Mouse (Mus musculus): ENCODE measurements at regions not wholly inside any gene's neighbourhood (a gene's known extent, or its start where the extent isn't known, plus 50 kb on each side); places are given as distances from the start of the nearest gene placed in this dataset.

DNA sequence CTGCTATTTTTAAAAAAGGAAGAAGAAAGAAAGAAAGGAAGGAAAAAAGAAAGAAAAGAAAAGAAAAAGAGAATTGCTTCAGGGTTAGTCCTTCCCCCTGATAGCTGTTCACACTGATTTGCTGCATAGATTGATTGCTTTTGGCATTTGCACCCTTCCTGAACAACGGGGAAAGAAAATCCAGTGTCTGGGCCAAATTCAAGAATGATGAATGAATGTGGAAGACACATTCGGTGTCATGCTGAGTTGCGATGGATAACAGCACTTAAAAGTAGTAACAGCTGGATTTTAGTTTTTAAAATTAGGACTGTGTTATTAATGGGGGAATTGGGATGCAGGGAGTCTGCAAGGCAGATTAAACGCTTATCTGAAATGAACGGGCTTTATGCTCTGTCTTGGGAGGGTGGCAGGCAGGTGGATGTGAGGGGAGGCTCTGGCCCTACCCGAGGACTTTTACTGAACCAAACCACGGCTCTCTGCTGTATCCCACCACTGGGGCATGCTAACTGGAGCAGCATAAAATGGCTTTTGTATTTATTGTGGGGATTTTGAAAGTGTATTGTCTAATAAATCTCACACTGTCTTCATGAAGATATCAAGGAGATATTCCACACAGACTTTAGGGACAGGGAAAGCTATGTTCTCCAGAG is 114.4 kb downstream of the Lca5 start:
- no peaks in the 10 kb centered on the region for H3K27me3 ChIP-seq
- no peak for ATAC-seq
- DNase-seq (ENCODE audit: low read depth, low spot score), result no peak
- CTCF ChIA-PET, result interaction anchor here (1.4 kb wide), 1 partner anchor 20 kb away, joined by 3 read pairs; no protein-coding TSS in a partner anchor
- TF ChIP-seq CTCF (IDR thresholded peaks at IDR 0.05), result no peak
- POLR2A ChIA-PET, result no interaction called here
- in situ Hi-C loops (cut with MboI; ENCODE audit: low pct_unique_long_range_greater_than_20kb), result no loop called here

- ChIA-PET POLR2A (interaction anchor here (1.9 kb wide), 1 partner anchor 9 kb away, joined by 6 read pairs; no protein-coding TSS in a partner anchor), CTCF (interaction anchor here (1.4 kb wide), 1 partner anchor 19 kb away, joined by 3 read pairs; no protein-coding TSS in a partner anchor)
- TF ChIP-seq CTCF (IDR thresholded peaks at IDR 0.05), result no peak
- no peaks in the 10 kb centered on the region for H3K27me3 ChIP-seq
- no peak for DNase-seq (ENCODE audit: low read depth, low spot score)
- in situ Hi-C loops (cut with MboI; ENCODE audit: low pct_unique_long_range_greater_than_20kb), result no loop called here
- no peak for ATAC-seq
These were observed 115.0 kb downstream of the Lca5 start for GRCm38 (mm10) chr9:83325910-83326309.

DNA sequence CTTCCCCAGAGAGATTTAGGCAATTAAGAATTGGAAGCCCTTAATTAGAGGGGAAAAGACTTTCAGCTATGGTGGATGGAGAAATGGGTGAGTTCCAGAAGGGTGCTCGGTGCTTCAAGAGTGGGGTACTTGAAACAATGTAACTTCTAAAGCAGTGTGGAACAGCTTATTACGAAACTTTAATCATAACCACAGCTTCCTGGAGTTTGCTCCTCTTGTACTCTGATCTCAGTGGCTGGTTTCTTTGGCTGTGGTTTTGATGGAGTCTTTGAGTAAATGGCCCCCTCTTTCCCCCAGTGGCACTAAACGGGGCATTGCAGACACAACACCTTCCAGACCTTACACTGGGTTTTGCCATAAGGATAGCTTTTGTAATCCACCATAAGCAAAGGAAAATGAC is 116.6 kb downstream of the Lca5 start:
- no peaks in the 10 kb centered on the region for H3K27me3 ChIP-seq
- CTCF ChIA-PET, result interaction anchor here (1.5 kb wide), 1 partner anchor 19 kb away, joined by 4 read pairs; no protein-coding TSS in a partner anchor
- in situ Hi-C loops (cut with MboI; ENCODE audit: low pct_unique_long_range_greater_than_20kb), result no loop called here
- POLR2A ChIA-PET, result interaction anchor here (1.9 kb wide), 1 partner anchor 11 kb away, joined by 6 read pairs; no protein-coding TSS in a partner anchor
- DNase-seq (ENCODE audit: low read depth, low spot score) (no peak), ATAC-seq (no peak)
- TF ChIP-seq CTCF (IDR thresholded peaks at IDR 0.05), result no peak

- in situ Hi-C loops (cut with MboI; ENCODE audit: low pct_unique_long_range_greater_than_20kb), result no loop called here
- no peaks in the 10 kb centered on the region for H3K27me3 ChIP-seq
- CTCF ChIA-PET, result interaction anchor here (1.5 kb wide), 2 partner anchors 10 to 17 kb away, joined by 3 to 4 read pairs; no protein-coding TSS in a partner anchor
These were observed 117.8 kb downstream of the Lca5 start for GRCm38 (mm10) chr9:83322991-83323583.

GRCm38 (mm10) chr9:83321793-83322192 is 119.1 kb downstream of the Lca5 start:
- DNase-seq (ENCODE audit: low read depth, low spot score) (no peak), ATAC-seq (no peak)
- H3K27me3 ChIP-seq, result no peaks in the 10 kb centered on the region
- POLR2A ChIA-PET, result no interaction called here
- TF ChIP-seq CTCF (IDR thresholded peaks at IDR 0.05), result no peak
- in situ Hi-C loops (cut with MboI; ENCODE audit: low pct_unique_long_range_greater_than_20kb), result no loop called here
- CTCF ChIA-PET, result interaction anchor here (1.0 kb wide), 1 partner anchor 10 kb away, joined by 4 read pairs; no protein-coding TSS in a partner anchor

More at GRCm38 (mm10) chr9:83322991-83323583, 117.8 kb downstream of the Lca5 start:
- DNase-seq (ENCODE audit: low read depth, low spot score) (no peak), ATAC-seq (no peak)
- POLR2A ChIA-PET, result no interaction called here
- TF ChIP-seq CTCF (IDR thresholded peaks at IDR 0.05), result no peak

DNA sequence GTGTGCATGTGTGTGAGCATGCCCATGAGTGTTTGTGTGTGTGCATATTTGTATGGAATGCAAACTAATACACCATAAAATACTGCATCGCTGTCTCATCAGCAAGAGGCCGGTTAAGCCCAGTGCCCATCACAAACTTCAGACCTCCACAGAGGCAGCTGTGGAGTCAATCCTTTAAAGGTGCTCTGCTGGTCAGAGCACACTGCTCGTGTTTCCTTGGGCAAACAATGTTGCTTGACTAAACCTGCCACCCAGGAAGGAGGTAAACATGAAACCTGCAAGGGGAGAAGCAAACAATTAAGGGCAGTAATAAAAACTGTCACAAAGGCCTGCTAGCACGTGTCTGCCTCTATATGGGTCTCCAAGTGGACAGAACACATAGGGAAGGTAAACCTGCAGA is 120.1 kb downstream of the Lca5 start:
- CTCF ChIA-PET, result no interaction called here
- TF ChIP-seq CTCF (IDR thresholded peaks at IDR 0.05), result no peak
- POLR2A ChIA-PET, result no interaction called here
- no peak for ATAC-seq
- H3K27me3 ChIP-seq, result no peaks in the 10 kb centered on the region
- DNase-seq (ENCODE audit: low read depth, low spot score), result no peak
- in situ Hi-C loops (cut with MboI; ENCODE audit: low pct_unique_long_range_greater_than_20kb), result no loop called here

- ChIA-PET POLR2A (no interaction called here), CTCF (no interaction called here)
- no peak for TF ChIP-seq CTCF (IDR thresholded peaks at IDR 0.05)
- no peak for DNase-seq (ENCODE audit: low read depth, low spot score)
- no peak for ATAC-seq
- in situ Hi-C loops (cut with MboI; ENCODE audit: low pct_unique_long_range_greater_than_20kb), result no loop called here
- no peaks in the 10 kb centered on the region for H3K27me3 ChIP-seq
These were observed 124.1 kb downstream of the Lca5 start for GRCm38 (mm10) chr9:83316818-83317162.

- DNase-seq (ENCODE audit: low read depth, low spot score), result no peak
- no peak for TF ChIP-seq CTCF (IDR thresholded peaks at IDR 0.05)
- ChIA-PET CTCF (interaction anchor here (1.0 kb wide), 1 partner anchor 10 kb away, joined by 3 read pairs; no protein-coding TSS in a partner anchor), POLR2A (interaction anchor here (0.7 kb wide), 1 partner anchor 272 kb away, joined by 4 read pairs; no protein-coding TSS in a partner anchor)
- no peaks in the 10 kb centered on the region for H3K27me3 ChIP-seq
- no peak for ATAC-seq
- in situ Hi-C loops (cut with MboI; ENCODE audit: low pct_unique_long_range_greater_than_20kb), result no loop called here
These were observed 124.7 kb downstream of the Lca5 start for GRCm38 (mm10) chr9:83315941-83316817.

- ChIA-PET POLR2A (no interaction called here), CTCF (interaction anchor here (1.0 kb wide), 1 partner anchor 276 kb away, joined by 3 read pairs; no protein-coding TSS in a partner anchor)
- no peak for DNase-seq (ENCODE audit: low read depth, low spot score)
- in situ Hi-C loops (cut with MboI; ENCODE audit: low pct_unique_long_range_greater_than_20kb), result no loop called here
- no peaks in the 10 kb centered on the region for H3K27me3 ChIP-seq
- no peak for ATAC-seq
- TF ChIP-seq CTCF (IDR thresholded peaks at IDR 0.05), result no peak
These were observed 132.2 kb downstream of the Lca5 start for GRCm38 (mm10) chr9:83308771-83309170.

DNA sequence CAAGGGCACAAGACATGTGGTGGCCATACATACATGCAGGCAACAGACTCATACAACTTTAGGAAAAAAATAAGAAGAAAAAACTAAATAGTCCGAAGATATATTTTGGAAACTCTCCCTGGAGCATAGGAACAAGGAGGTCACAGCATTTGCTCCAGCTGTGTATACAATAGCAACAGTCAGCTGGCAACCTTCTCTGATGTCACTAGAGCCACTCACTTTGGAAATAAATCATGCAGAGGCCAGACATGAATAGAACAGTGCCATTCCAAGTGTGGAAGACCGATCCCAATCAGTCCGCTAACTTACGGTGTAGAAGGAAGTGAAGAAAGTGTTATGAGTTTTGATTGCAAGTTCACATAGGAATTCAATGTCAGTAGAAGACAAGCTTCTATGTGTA is 132.8 kb downstream of the Lca5 start:
- DNase-seq (ENCODE audit: low read depth, low spot score), result no peak
- no peak for TF ChIP-seq CTCF (IDR thresholded peaks at IDR 0.05)

More for the DNA sequence above, 132.8 kb downstream of the Lca5 start:
- ChIA-PET CTCF (no interaction called here), POLR2A (no interaction called here)
- H3K27me3 ChIP-seq, result no peaks in the 10 kb centered on the region
- in situ Hi-C loops (cut with MboI; ENCODE audit: low pct_unique_long_range_greater_than_20kb), result no loop called here
- ATAC-seq, result no peak
